Mouse (Mus musculus) heart, adult 8-10 months (tissue): ENCODE data around the gene Olfr325. TPM values are rescaled to one million over a fixed set of nuclear protein-coding genes. Genes with fewer than 3 reads are reported as not detected.
"Not testable (repeated sequence)": the region's sequence is repeated elsewhere in the genome, so short reads cannot be mapped to it uniquely, and the experiment has no call there.

Source experiments
- DNase-seq: peaks from one replicate; pipeline ENCODE4 v3.0.0; 2022; ENCODE audit warnings: low spot score
- total RNA-seq, 4 experiments: library from RNA; stranded (reverse); gene quantifications; 2 replicates each; pipeline ENCODE4 v1.2.4; 2022

The Olfr325 gene
- total RNA-seq = not detected

DNA sequence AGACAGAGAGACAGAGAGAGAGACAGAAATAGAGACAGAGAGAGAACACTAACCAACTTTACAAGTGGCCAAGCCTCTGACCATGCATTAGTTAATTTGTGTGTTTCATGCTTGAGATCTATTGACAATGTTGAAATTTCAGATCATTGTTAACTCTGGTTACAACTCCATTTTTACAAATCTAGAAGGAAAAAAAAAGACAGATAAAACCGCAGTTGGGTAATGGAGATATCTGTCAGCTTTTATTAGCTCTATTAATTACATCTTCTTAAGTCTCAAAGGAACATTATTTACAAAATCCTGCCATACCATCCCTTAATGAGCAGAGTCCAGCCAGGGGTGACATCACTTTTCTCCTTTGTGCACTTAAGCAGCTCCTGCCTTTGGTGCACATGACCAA is at the start of gene Olfr325:
TSS of gene Olfr325 (plus strand) at position 301 of the 400 bp plus-strand sequence.
- DNase-seq = no peak

DNA sequence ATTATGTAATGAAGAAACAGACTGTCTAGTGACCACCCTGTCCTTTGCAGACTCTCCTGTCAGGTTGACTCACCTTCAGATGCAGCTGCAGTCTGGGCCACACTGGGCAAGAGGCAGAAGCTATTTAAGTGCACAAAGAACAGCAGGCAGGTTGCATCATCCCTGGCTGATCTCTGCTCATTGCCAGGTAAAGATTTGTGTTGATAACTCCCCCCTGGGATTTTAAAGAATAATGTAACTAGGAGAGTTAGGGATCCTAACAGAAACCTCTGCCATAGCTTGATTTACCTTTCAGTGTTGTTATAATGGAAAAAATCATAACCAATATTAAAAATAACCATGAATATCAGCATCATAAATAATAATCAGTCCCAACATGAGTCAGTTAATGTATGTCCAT is 42.8 kb upstream of the Olfr325 start, which contains the start of gene Olfr330:
TSS of gene Olfr330 (minus strand) at position 101 of the 400 bp plus-strand sequence.
- DNase-seq = not testable (repeated sequence)

DNA sequence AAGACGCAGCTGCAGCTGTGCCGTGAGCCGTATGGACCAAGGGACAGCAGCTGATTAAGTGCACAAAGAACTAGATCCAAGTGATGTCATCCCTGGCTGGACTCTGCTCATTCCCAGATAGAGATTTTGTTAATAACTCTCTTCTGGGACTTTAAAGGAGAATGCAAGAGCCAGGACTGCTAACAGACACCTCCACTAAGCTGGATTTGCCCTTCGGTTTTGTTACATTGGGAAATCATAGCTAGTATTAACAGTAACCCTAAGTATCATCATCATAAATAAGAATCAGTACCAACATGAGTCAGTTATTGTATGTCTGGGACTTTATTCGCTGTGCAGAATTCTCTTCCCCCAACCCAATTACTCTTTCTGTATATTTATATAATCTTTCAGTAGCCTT is 31.2 kb upstream of the Olfr325 start, which contains the start of gene Olfr329-ps:
TSS of gene Olfr329-ps (minus strand) at position 101 of the 400 bp plus-strand sequence.
- DNase-seq = peak; percentile 4

DNA sequence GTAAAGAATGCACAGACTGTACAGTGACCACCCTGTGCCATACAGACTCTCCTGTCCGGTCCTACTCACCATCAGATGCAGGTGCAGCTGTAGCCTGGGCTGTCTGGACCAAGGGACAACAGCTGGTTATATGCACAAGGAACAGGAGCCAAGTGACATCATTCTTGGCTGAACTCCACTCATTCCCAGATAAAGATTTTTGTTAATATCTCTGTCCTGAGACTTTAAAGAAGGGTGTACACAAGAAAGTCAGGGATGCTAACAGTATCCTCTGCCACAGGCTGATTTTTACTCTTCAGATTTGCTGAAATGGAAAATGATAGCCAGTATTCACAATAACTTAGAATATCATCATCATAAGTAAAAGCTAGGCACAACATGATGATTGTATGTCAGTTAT is 22.0 kb upstream of the Olfr325 start, which contains the start of gene Olfr328:
TSS of gene Olfr328 (minus strand) at position 101 of the 400 bp plus-strand sequence.
- DNase-seq = no peak

DNA sequence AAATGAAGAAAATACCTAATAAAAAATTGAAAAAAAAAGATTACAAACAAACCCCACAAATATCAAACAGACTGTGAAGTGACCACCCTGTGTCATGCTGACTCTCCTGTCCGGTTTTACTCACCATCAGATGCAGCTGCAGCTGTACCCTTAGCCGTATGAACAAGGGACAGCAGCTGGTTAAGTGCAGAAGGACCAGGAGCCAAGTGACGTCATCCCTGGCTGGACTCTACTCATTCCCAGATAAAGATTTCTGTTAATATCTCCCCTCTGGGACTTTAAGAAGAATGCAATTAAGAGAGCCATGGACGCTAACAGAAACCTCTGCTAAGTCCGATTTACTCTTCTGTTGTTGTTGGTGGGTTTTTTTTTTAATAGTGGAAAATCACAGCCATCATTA is 7.1 kb upstream of the Olfr325 start, which contains the start of gene Olfr224:
TSS of gene Olfr224 (minus strand) at position 149 of the 400 bp plus-strand sequence.
- peak; percentile 11 for DNase-seq

DNA sequence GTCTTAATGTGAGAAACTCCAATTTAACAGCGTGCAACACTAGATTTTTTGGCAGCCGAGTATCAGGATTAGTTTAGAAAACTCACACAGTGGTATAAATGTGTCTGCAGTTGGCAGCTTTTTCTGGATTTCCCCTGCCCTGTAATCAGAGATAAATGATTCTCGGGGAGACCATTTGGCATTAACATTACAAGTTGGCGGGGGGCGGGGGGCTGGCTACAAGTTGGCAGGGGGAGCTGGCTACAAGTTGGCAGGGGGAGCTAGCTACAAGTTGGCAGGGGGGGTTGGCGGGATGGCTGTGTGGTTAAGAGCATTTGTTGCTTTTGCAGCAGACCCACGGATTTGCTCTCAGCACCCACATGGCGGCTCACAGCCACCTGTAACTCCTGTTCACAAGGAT is 1.1 kb downstream of the Olfr325 start:
- no peak for DNase-seq

DNA sequence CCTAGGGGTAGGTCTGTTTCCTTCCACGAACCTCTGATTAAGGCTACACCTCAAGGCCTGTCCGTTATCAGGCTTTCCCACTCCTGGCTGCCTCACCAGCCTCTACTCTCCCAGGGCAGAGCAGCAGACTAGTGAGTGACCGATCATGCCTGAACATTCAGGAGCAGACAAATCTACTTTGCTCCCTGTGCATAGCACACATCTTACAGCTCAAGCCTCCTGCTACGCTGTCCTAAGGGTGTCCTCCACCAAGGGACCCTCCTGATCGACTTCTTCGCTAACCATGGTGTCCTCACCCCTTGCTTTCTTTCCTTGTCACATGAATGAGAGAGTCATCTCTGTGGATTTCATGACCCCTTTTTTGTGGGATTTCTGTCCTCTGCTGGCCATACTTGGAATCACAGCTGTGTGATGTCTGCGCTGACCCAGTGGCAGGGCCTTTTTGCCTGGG is 10.4 kb downstream of the Olfr325 start:
- peak; percentile 19 for DNase-seq

DNA sequence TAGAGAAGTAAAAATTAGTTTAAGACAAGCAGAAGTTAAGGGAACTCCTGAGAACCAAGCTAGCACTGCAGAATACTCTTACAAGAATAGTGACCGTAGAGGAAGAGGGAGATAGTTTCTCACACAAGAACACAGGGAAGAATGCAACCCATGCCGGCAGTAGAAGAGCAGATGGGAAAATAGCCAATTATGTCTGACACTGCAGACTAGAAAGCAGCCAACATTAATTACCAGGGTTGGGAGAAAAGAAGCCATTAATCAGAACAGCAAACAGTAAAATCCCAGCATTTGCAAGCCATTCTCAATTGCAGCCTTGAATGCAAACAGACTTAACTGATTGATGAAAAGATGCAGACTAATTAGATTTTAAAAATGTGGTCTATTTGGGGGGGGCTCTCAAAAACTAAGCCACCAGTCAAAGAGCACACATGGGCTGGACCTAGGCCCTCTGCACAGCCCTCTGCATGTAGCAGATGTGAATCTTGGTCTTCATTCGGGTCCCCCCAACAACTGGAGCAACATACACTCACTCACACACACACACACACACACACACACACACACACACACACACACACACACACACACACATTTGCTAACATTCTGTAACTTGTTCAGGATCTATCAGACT is 11.2 kb downstream of the Olfr325 start:
- DNase-seq = no peak

DNA sequence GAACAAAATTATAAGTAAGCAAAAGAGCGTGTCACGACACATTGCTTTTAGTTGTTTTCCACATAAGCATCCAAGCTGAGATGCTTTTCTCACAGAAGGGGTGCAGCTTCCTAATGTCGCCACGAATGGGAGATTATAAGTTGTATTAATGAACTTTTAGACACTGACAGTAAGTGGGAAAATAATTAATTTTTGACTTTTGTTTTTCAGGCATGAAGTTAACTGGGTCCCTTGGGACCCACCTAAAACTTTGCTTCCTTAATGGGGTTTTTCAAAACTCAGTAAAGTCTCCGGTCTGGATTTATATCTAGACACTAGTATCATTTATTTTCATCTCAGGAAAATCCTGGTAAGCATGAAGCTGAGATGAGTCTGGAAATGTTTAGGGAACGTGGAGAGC is 17.3 kb downstream of the Olfr325 start, which contains the start of gene Olfr324:
TSS of gene Olfr324 (plus strand) at position 301 of the 400 bp plus-strand sequence.
- DNase-seq = no peak

DNA sequence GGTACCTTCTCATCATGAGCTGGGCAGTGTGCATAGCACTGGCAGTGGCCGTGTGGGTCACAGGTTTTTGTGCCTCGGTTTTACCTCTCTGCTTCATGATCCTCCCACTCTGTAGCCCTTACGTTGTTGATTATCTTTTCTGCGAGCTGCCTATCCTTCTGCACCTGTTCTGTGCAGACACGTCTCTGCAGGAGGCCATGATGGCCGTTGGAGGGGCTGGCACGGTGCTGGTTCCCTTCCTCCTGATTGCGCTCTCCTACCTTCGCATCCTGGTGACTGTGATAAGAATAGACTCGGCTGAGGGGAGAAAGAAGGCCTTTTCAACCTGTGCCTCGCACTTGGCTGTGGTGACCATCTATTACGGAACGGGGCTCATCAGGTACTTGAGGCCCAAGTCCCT is 20.3 kb downstream of the Olfr325 start:
- no peak for DNase-seq

DNA sequence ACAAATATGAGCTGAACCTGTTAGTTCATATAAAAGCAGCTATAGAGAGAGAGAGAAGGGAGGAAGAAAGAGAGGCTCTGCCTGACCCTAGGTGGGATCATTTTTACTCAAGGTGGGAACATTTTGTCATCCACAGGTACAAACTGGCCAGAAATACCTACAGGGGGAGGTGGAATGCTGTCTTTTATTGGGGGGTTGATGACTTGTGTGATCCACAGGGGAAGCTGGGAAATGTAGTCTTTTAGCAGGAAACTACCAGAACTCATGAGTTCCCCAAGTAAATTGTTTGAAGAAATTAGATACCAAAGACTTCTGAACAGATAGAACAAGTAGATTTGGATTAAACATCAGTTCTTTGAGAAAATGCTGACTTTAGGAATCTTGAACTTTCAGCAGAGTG is 24.5 kb downstream of the Olfr325 start:
- no peak for DNase-seq

DNA sequence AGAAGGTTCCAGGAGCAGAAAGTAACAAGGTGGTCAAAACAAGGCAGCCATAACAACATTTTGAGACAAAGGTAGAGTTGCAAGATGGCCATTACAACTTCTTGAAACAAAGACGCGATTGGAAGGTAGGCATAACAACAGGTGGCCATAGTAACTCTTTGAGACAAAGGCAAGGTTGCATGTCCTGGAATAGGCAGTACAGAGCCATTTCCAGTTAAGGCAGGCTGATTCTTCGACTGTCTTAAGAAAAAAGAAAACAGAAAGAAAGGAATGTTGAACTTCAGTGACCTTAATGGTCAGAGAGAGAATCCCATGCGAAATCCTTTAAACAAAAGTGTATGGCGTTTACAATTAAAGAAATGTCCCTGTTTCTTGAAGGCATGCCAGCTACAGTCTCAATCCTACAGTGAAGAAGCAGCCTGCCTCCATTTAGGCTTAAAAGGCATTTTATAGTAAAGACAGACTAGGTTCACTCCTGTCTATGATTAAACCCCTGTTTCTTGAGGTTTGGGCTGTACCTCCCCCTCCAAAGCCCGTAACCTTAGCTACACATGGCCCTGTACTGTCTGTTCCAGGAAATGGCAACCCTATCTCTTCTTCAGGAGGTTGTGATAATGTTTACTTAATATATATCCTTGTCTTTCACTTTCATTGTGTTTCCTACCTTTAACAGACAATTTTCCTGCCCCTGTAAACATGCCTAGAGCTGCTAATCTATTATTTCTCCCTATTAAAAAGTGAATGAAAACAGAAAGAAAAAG is 25.4 kb downstream of the Olfr325 start:
- DNase-seq = no peak

DNA sequence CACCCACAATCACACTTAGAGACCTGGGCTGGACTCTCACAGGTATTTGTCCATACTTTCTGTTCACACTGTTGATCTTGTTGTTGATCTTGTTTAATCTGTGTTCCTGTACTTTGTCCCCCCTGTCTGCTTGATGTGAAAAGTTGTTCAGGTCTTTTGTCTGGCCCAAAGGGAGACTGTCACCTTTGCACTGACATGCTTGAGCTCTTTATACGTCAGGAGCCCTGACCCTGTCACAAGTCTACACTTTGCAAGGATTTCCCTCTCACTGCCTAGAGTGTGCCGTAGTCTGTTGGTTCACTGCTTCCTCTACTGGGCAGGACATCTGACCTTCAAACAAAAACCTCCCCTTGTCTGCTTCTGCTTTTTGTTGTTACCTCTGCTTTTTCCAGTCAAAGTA is 27.2 kb downstream of the Olfr325 start:
- DNase-seq = no peak

DNA sequence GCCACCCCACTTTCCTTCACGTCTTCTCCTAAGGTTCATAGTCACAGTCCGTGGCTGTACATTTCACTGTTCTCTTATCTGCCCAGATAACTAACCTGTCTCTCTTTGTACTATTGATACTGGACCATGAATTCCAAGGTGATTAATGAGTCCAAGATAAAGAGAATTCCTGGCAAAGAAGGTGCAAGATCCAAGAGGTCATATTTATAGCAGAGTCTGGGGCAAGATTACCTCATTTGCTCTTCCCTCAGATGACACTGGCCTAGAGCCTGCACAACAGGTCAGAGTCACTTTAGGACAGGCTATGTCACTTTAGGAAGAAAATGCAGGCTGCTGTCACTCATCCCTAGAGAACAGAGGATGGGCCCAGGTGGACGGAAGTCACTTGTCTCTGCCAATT is 27.7 kb downstream of the Olfr325 start:
- no peak for DNase-seq

DNA sequence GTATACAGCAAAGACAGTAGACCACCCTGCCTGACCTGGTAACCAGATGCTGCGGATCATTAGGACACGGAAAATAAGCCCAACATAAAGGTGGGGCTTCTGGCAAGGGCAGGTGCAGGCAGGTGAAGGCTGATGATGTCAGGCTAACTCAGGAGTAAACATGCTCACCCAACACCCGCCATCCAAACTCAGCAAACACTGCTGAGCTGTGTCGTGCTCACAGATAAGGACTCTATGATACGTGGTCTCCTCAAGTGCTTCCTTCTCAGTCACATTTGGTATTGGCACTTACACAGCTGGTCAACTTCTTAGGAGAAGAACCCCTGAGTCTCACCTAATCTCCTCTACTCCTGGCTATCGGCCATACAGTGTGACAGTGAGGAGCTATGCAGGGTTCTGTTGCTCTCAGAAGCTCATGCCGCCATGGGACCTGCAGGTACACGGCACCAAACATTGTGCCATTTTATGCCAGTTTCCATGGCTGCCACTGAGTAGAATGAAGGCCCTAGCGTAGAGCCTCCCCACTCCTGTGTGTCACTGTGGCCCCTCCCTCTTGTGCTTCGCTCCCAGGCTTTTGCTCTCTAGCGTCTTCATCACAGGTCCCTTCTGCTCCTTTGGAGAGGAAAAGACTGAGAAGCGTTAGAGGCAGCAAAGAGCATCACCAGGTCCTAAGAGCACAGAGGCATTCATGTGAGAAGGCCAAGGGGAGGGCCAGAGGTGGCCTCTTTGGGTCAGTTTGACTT is 28.8 kb downstream of the Olfr325 start:
- DNase-seq = no peak

DNA sequence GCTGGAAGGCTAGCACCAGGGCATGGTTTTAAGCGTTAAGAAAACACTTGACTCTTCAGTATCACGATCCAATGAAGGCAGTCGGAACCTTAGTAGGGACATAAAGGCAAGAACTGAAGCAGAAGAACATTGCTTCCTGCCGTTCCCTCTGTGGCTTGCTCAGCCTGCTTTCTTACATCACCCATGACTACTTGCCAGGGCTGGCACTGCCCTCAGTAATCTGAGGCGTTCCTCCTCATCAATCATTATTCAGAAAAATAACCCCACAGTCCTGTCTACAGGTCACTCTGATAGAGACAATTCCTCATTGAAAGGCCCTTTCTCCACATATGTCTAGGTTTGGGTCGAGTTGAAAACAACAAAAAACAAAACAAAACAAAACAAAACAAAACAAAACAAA is 29.5 kb downstream of the Olfr325 start:
- DNase-seq = no peak

DNA sequence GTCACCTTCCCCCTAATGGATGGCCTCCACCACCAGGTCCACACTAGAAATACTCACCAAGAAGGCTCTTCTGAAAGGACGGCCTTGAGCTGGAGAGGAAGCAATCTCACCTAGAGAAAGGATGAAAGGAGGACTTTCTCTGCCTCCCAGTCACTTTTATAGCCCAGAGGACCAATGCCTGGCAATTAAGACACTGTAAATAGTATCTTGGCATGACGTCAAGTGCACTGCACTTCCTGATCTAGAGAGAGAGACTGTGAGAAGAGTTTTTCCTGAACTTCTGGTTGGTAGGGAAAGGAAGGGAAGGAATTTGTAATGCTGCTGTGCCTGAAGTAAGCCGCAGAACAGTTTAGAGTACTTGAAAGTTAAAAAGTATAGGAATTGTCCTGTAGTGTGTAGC is 35.8 kb downstream of the Olfr325 start:
- DNase-seq = no peak

DNA sequence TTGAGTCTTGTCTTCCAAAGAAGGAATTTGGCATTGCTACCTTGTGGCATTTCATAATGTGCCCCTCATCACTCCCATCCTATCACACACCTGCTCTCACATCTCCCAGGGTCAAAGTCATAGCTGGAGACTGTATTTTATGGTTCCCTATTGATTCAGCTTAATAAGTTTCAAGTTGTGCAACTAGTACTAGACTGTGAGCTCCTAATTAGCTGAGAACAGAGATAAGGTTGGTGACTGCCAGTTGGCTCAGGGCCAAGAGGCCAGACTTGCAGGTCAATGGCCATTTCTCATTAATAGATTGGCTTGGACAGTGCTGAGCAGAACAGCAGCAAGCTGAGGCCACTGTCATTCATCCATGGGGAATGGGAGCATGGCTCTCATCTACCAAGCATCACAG is 37.0 kb downstream of the Olfr325 start:
- DNase-seq = no peak

DNA sequence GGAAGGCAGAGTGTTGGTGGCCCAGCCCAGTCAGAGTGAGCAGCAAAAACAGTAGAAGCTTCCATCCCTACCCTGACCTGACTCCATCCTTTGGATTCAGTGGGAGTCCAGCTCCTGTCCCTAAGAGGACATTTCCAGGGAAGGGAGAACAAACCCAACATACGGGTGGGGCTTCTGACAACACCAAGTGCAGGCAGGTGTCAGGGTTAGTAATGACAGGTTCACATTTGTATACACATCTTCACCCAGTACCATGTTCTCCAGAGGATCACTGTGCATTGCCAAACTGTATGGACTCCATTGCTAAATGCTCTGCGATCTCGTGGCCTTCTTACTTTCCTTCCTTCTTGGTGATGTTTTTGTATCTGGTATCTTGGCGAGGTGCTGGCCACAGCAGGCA is 38.4 kb downstream of the Olfr325 start, which contains the start of gene 2210407C18Rik:
TSS of gene 2210407C18Rik (minus strand) at position 101 of the 400 bp plus-strand sequence.
- DNase-seq = no peak

DNA sequence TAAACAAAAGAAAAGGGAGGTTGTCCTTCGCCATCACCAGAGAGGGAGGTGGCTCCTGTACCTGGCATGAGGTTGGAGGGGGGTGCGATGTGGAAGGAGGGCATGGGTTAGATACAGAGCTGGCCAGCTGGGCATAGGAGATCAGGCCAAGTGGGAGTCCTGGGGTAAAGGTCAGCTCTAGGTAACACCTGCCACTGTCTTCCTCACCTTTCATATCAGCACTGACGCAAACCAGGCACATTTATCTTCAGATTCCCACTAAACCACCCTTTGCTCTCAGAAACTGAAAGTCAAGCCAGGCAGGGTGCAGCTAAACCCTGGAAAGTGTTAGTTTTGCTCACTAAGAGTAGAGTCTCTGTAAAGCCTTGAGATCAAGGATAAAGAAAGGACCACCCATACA is 40.8 kb downstream of the Olfr325 start:
- no peak for DNase-seq

DNA sequence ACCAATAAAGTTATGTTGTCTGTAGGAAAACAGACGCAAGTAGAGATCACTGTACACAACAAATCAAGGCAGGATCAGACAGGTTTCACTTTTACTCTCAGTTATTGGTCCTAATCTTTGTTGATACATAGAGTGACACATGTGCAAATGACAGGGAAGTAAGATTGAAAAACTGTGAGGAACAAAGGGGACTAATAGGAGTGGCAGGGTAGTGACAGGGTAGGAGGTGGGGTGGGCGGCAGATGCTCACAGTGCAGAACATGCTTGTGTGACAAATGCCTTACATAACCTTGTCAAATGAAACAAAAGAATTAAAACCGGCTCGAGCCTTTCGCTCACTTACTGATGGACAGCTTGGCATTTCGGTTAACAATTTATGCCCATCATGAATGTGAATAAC is 41.3 kb downstream of the Olfr325 start:
- DNase-seq = no peak

DNA sequence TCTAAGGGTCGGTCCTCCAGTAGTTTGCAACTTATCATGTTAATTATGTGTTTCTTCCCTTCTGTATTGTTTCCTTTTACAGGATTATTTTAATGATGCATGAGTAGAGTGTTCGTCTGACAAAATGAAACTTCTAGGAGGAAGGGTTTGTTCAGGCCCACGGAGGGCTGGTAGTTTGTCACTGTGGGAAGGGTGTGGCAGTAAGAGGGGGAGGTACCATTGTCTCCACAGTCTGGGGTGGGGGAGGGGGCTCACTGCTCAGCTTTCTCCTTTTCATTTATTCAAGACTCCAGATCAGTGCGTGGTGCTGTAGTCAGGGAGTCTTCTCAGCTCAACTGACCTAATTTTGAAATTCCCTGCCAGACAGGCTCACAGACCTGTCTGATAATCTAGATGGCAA is 48.6 kb downstream of the Olfr325 start:
- no peak for DNase-seq
